Mouse (Mus musculus) heart, adult 2 months (tissue): ENCODE data around the gene Aqp9.

Experiments used
- CTCF ChIP-seq: fragments of 200-600 bp; IDR thresholded peaks from 2 replicates; pipeline ENCODE4 v1.8.1; 2022; ENCODE audit warnings: antibody characterized with exemption, mild to moderate bottlenecking, moderate library complexity
- EP300 ChIP-seq: fragments of 200-500 bp; IDR thresholded peaks from 2 replicates; pipeline ENCODE4 v1.6.1; 2011; ENCODE audit warnings: low read depth, low read length, control low read depth; ENCODE audit not compliant: insufficient read depth
- POLR2A ChIP-seq: fragments of 200-500 bp; IDR thresholded peaks from 2 replicates; pipeline ENCODE4 v1.6.1; 2011; ENCODE audit warnings: mild to moderate bottlenecking, low read depth, low read length, control low read depth; ENCODE audit not compliant: insufficient read depth

GRCm38 (mm10) chr9:71140205-71140604, 28.3 kb downstream of the Aqp9 start:
- TF ChIP-seq POLR2A, result no peak
- TF ChIP-seq EP300, result no peak
- TF ChIP-seq CTCF, result no peak
